Mouse (Mus musculus): ENCODE data around the gene Insm1.

The Insm1 gene

GRCm38 (mm10) chr2:146225818-146226217 lies 4.1 kb downstream of the Insm1 start:
- DNase-seq: no peak

- no peak for DNase-seq
Observed at GRCm38 (mm10) chr2:146226484-146226883, 4.8 kb downstream of the Insm1 start.

GRCm38 (mm10) chr2:146227646-146228045 lies 5.9 kb downstream of the Insm1 start:
- DNase-seq: no peak

GRCm38 (mm10) chr2:146228435-146228834 lies 6.7 kb downstream of the Insm1 start:
- no peak for DNase-seq

GRCm38 (mm10) chr2:146231485-146231884 lies 9.8 kb downstream of the Insm1 start:
- DNase-seq: no peak

- no peak for DNase-seq
Observed at GRCm38 (mm10) chr2:146239196-146239747, 17.6 kb downstream of the Insm1 start.

GRCm38 (mm10) chr2:146244049-146244448 lies 22.3 kb downstream of the Insm1 start:
- no peak for DNase-seq

- no peak for DNase-seq
Observed at GRCm38 (mm10) chr2:146245401-146245800, 23.7 kb downstream of the Insm1 start.

- no peak for DNase-seq
Observed at GRCm38 (mm10) chr2:146246409-146247075, 24.8 kb downstream of the Insm1 start.

- no peak for DNase-seq
Observed at GRCm38 (mm10) chr2:146247576-146247975, 25.9 kb downstream of the Insm1 start.

GRCm38 (mm10) chr2:146249033-146249432 lies 27.3 kb downstream of the Insm1 start:
- DNase-seq: no peak

- DNase-seq: no peak
Observed at GRCm38 (mm10) chr2:146250236-146250904, 28.6 kb downstream of the Insm1 start.

GRCm38 (mm10) chr2:146254387-146254786 lies 32.7 kb downstream of the Insm1 start:
- DNase-seq: no peak

- DNase-seq: no peak
Observed at GRCm38 (mm10) chr2:146255636-146256035, 33.9 kb downstream of the Insm1 start.

- no peak for DNase-seq
Observed at GRCm38 (mm10) chr2:146256321-146256875, 34.7 kb downstream of the Insm1 start.

- no peak for DNase-seq
Observed at GRCm38 (mm10) chr2:146257037-146257436, 35.3 kb downstream of the Insm1 start.

- no peak for DNase-seq
Observed at GRCm38 (mm10) chr2:146257609-146258008, 35.9 kb downstream of the Insm1 start.

GRCm38 (mm10) chr2:146258736-146259469 lies 37.2 kb downstream of the Insm1 start:
- DNase-seq: no peak

GRCm38 (mm10) chr2:146259787-146260560 lies 38.3 kb downstream of the Insm1 start:
- DNase-seq: no peak

- no peak for DNase-seq
Observed at GRCm38 (mm10) chr2:146261146-146261545, 39.4 kb downstream of the Insm1 start.

- DNase-seq: no peak
Observed at GRCm38 (mm10) chr2:146262215-146262614, 40.5 kb downstream of the Insm1 start.

GRCm38 (mm10) chr2:146262966-146263365 lies 41.2 kb downstream of the Insm1 start:
- DNase-seq: no peak
